Mouse (Mus musculus) monocyte, adult 59 days (primary cell): ENCODE measurements around the gene Hddc2. TPM values are rescaled to one million over a fixed set of nuclear protein-coding genes. Genes with fewer than 3 reads are reported as not detected.

ENCODE experiments used
- total RNA-seq, 2 experiments: library from RNA; stranded (reverse); gene quantifications; one replicate each; pipeline ENCODE4 v1.2.4; 2023

The Hddc2 gene
- 1 to 10 TPM; 7.2 to 8.0 TPM for total RNA-seq

GRCm38 (mm10) chr10:31312865-31313848 lies at the start of gene Hddc2:
TSS of gene Hddc2 (plus strand) at chr10:31313383.

Other genes with a start within 250 kb of the Hddc2 start
- gene Tpd52l1, start 132.6 kb downstream of the Hddc2 start, total RNA-seq, result not detected